Comparison of ENCODE assay signal across 7 mouse cellular contexts in genomic region chr14:57825788-57826751, GRCm38 (mm10). TPM values are rescaled to one million over a fixed set of nuclear protein-coding genes. Genes with fewer than 3 reads are reported as not detected.
DNase-seq lines count a peak whose midpoint lies in the region; ATAC-seq lines count a peak whose summit lies in the region.

Gene Ska3, minus strand, starts transcription at chr14:57826185.
Gene Mrpl57, plus strand, starts transcription at chr14:57826234.

- H3K27me3 ChIP-seq in intestine, embryonic 16.5 days (replicated peaks; ENCODE audit: control insufficient read depth, insufficient read depth, low read length), result no peaks in the 10 kb centered on the region
- H3K27me3 ChIP-seq in midbrain, embryonic 11.5 days (ENCODE audit: control insufficient read depth, insufficient read depth, low read length), result no peaks in the 10 kb centered on the region

- WGBS in intestine, embryonic 16.5 days, result under 1% methylated on average over 96 of the region's 96 CpGs
- WGBS in midbrain, embryonic 11.5 days, result under 1% methylated on average over 96 of the region's 96 CpGs

- peak within 1 kb of the TSS; percentile 98 for H3K4me3 ChIP-seq in intestine, embryonic 16.5 days (ENCODE audit: low read length)
- H3K4me3 ChIP-seq in midbrain, embryonic 11.5 days (ENCODE audit: low read depth, low read length), result peak within 1 kb of the TSS; percentile 81

- peaks cover 3% of the 10 kb centered on the region; the same call in 1 of the 2 replicates for H3K36me3 ChIP-seq in intestine, embryonic 16.5 days (ENCODE audit: control insufficient read depth, insufficient read depth, low read length)
- H3K36me3 ChIP-seq in midbrain, embryonic 11.5 days (ENCODE audit: control insufficient read depth, insufficient read depth, low read length), result peaks cover 4% of the 10 kb centered on the region; the same call in 1 of the 2 replicates

- no peaks in the 10 kb centered on the region for H3K9me3 ChIP-seq in intestine, embryonic 16.5 days (ENCODE audit: control insufficient read depth, low read length)
- H3K9me3 ChIP-seq in midbrain, embryonic 11.5 days (ENCODE audit: control insufficient read depth, low read length), result no peaks in the 10 kb centered on the region

- H3K4me2 ChIP-seq in intestine, embryonic 16.5 days (ENCODE audit: low read depth, low read length), result peak within 1 kb of the TSS; percentile 69
- peak within 1 kb of the TSS; percentile 69 for H3K4me2 ChIP-seq in midbrain, embryonic 11.5 days

- peak; percentile 92 to 93 for DNase-seq in adrenal gland, adult 18-20 months (ENCODE audit: low spot score in 2 of 2)
- peak; percentile 98 for DNase-seq in embryo, embryonic 11 days
- peak; percentile 89 to 90 for DNase-seq in gastrocnemius, postnatal 36 days
- peak; percentile 91 to 93 for DNase-seq in left cerebral cortex, postnatal 36 days (ENCODE audit: low spot score in 2 of 2)
- DNase-seq in midbrain, embryonic 11.5 days (ENCODE audit: low spot score, missing footprints), result peak; percentile 99
- DNase-seq in skeletal muscle tissue, adult 2 months (ENCODE audit: low read depth, low spot score), result peak; percentile 85

- ATAC-seq in intestine, embryonic 16.5 days, result peak; percentile 98
- ATAC-seq in midbrain, embryonic 11.5 days (ENCODE audit: low FRiP score), result peak; percentile 96

- peak within 1 kb of the TSS; percentile 94 for H3K9ac ChIP-seq in intestine, embryonic 16.5 days (ENCODE audit: low read depth, low read length)
- H3K9ac ChIP-seq in midbrain, embryonic 11.5 days (ENCODE audit: low read length), result peak within 1 kb of the TSS; percentile 93

- intact Hi-C loops in gastrocnemius, postnatal 36 days (cut with DNase I), result loop anchor here (5.0 kb wide), 2 partner anchors 51 to 86 kb away; no protein-coding TSS in a partner anchor
- intact Hi-C loops in left cerebral cortex, postnatal 36 days (cut with DNase I), result no loop called here

- peaks cover 11% of the 10 kb centered on the region; the same call in 1 of the 2 replicates for H3K4me1 ChIP-seq in intestine, embryonic 16.5 days (ENCODE audit: control insufficient read depth, insufficient read depth, low read length)
- peaks cover 13% of the 10 kb centered on the region for H3K4me1 ChIP-seq in midbrain, embryonic 11.5 days (ENCODE audit: control insufficient read depth, insufficient read depth, low read length)

- H3K27ac ChIP-seq in intestine, embryonic 16.5 days (ENCODE audit: low read length), result peak within 1 kb of the TSS; percentile 93
- peak within 1 kb of the TSS; percentile 74 for H3K27ac ChIP-seq in midbrain, embryonic 11.5 days (ENCODE audit: low read depth, low read length)

RNA-seq across cellular contexts. Expression of gene Ska3, which starts in this region (rescaled TPM):
- total RNA-seq in adrenal gland, adult 18-20 months (2021), result under 1 TPM; 0.23 to 0.26 TPM
- total RNA-seq in gastrocnemius, postnatal 36 days (2021), result under 1 TPM; 0.28 to 0.52 TPM
- polyA plus RNA-seq in intestine, embryonic 16.5 days (2015; fragmentation: Nextera tagmentation; extraction: Ambion mirVana), result 23.9 and 28.0 TPM in 2 replicates
- 1 to 10 TPM in 1 of 2 experiments, under 1 TPM in 1; 0.57 to 1.7 TPM for total RNA-seq in left cerebral cortex, postnatal 36 days (2021)
- 43.0 and 47.1 TPM in 2 replicates for polyA plus RNA-seq in midbrain, embryonic 11.5 days (2014; fragmentation: Nextera tagmentation; extraction: Ambion mirVana)

RNA-seq across cellular contexts. Expression of gene Mrpl57, which starts in this region (rescaled TPM):
- total RNA-seq in adrenal gland, adult 18-20 months (2021), result 10 to 100 TPM; 95.9 to 97.7 TPM
- 10 to 100 TPM; 61.9 to 63.5 TPM for total RNA-seq in gastrocnemius, postnatal 36 days (2021)
- 223 and 225 TPM in 2 replicates for polyA plus RNA-seq in intestine, embryonic 16.5 days (2015; fragmentation: Nextera tagmentation; extraction: Ambion mirVana)
- 10 to 100 TPM; 60.8 to 74.5 TPM for total RNA-seq in left cerebral cortex, postnatal 36 days (2021)
- polyA plus RNA-seq in midbrain, embryonic 11.5 days (2014; fragmentation: Nextera tagmentation; extraction: Ambion mirVana), result 129 and 136 TPM in 2 replicates

Comparison
In these comparisons a context has a peak if more than half of its experiments do, and no peak if none do; other contexts are left out.
1. Peak in every context shown above with its lines: DNase-seq, ATAC-seq, H3K4me3 ChIP-seq and H3K27ac ChIP-seq.